27 mouse cellular contexts compared by ENCODE assay signal in the genomic region with DNA sequence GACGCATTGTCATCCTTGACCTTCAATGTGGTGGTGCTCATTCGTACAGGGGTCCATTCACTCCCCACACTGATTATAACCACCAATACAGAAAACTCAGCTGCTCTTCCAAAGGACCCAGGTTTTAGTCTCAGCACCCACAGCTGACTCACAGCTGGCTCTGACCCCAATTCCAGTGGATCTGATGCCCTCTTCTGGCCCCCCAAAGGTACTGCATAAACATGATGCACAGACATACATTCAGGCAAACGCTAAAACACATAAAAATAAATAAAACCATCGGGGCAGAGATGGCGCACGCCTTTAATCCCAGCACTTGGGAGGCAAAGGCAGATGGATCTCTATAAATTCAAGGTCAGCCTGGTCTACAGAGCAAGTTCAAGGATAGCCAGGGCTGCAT. TPM values are rescaled to one million over a fixed set of nuclear protein-coding genes. Genes with fewer than 3 reads are reported as not detected.
A peak's percentile ranks its signal among the peaks of the same experiment; 100 is the strongest.
DNase-seq lines count a peak whose midpoint lies in the region; ATAC-seq and TF ChIP-seq lines count a peak whose summit lies in the region.
"Had no signal": no experiment of that assay in that cellular context is flagged by ENCODE, and none has a peak within 500 bp of the region (broad histone marks: within the 10 kb centered on the region; RNA-seq: fewer than 3 reads in every experiment).

No protein-coding gene starts in this region.

- H3K4me2 ChIP-seq in forebrain, postnatal 0 days (ENCODE audit: low read depth), result no peak overlapping the region
- H3K4me2 ChIP-seq in forebrain, embryonic 11.5 days (ENCODE audit: low read depth, low read length, severe bottlenecking), result no peak overlapping the region
- H3K4me2 ChIP-seq: hindbrain, embryonic 13.5 days; intestine, embryonic 15.5 days; midbrain, embryonic 15.5 days; stomach, embryonic 15.5 days had no signal

- no peaks in the 10 kb centered on the region for H3K4me1 ChIP-seq in forebrain, postnatal 0 days (ENCODE audit: insufficient read depth)
- H3K4me1 ChIP-seq in forebrain, embryonic 11.5 days (replicated peaks; ENCODE audit: control insufficient read depth, insufficient read depth, low read length), result no peaks in the 10 kb centered on the region
- no peaks in the 10 kb centered on the region for H3K4me1 ChIP-seq in liver, adult 2 months (ENCODE audit: control insufficient read depth, insufficient read depth, low read length)
- no peaks in the 10 kb centered on the region for H3K4me1 ChIP-seq in ES-Bruce4 (ENCODE audit: control insufficient read depth, insufficient read depth, low read length)
- H3K4me1 ChIP-seq: heart, embryonic 10.5 days; hindbrain, embryonic 13.5 days; intestine, embryonic 15.5 days; megakaryocyte, embryonic 14.5 days; midbrain, embryonic 15.5 days; stomach, embryonic 15.5 days had no signal

- H3K9me3 ChIP-seq in forebrain, postnatal 0 days (ENCODE audit: low read length), result no peaks in the 10 kb centered on the region
- H3K9me3 ChIP-seq in forebrain, embryonic 11.5 days (ENCODE audit: control insufficient read depth, low read length), result no peaks in the 10 kb centered on the region
- H3K9me3 ChIP-seq in ES-Bruce4 (replicated peaks; ENCODE audit: control insufficient read depth, insufficient read depth, low read length, poor library complexity, severe bottlenecking), result no peaks in the 10 kb centered on the region
- H3K9me3 ChIP-seq: heart, embryonic 10.5 days; hindbrain, embryonic 13.5 days; intestine, embryonic 15.5 days; midbrain, embryonic 15.5 days; stomach, embryonic 15.5 days had no signal

- H3K9ac ChIP-seq in forebrain, postnatal 0 days, result no peak overlapping the region
- H3K9ac ChIP-seq in forebrain, embryonic 11.5 days (ENCODE audit: low read length), result no peak overlapping the region
- H3K9ac ChIP-seq in liver, adult 2 months (ENCODE audit: low read depth, low read length), result no peak overlapping the region
- no peak overlapping the region for H3K9ac ChIP-seq in ES-Bruce4 (ENCODE audit: low read depth, poor library complexity, severe bottlenecking)
- H3K9ac ChIP-seq: hindbrain, embryonic 13.5 days; intestine, embryonic 15.5 days; midbrain, embryonic 15.5 days; stomach, embryonic 15.5 days had no signal

- no peaks in the 10 kb centered on the region for H3K27me3 ChIP-seq in forebrain, postnatal 0 days (ENCODE audit: insufficient read depth, low read length)
- H3K27me3 ChIP-seq in forebrain, embryonic 11.5 days (ENCODE audit: control insufficient read depth, insufficient read depth, low read length), result no peaks in the 10 kb centered on the region
- no peaks in the 10 kb centered on the region for H3K27me3 ChIP-seq in liver, adult 2 months (ENCODE audit: control insufficient read depth, insufficient read depth, low read length)
- no peaks in the 10 kb centered on the region for H3K27me3 ChIP-seq in ES-Bruce4 (ENCODE audit: control insufficient read depth, insufficient read depth, low read length, poor library complexity, severe bottlenecking)
- H3K27me3 ChIP-seq: CH12.LX; hindbrain, embryonic 13.5 days; intestine, embryonic 15.5 days; midbrain, embryonic 15.5 days; stomach, embryonic 15.5 days had no signal

- no peak for TF ChIP-seq POLR2A in liver, adult 2 months (IDR thresholded peaks at IDR 0.05; ENCODE audit: extremely low read depth, insufficient read depth, low read length)
- no peak for TF ChIP-seq POLR2A in ES-Bruce4 (IDR thresholded peaks at IDR 0.05; ENCODE audit: insufficient read depth, low read length)

- no peak overlapping the region for H3K27ac ChIP-seq in forebrain, postnatal 0 days (ENCODE audit: low read depth, low read length)
- H3K27ac ChIP-seq in forebrain, embryonic 11.5 days (ENCODE audit: low read depth, low read length), result no peak overlapping the region
- H3K27ac ChIP-seq in liver, adult 2 months (replicated peaks; ENCODE audit: insufficient read depth, low read depth, low read length), result no peak overlapping the region
- no peak overlapping the region for H3K27ac ChIP-seq in ES-Bruce4 (ENCODE audit: insufficient read depth, low read length)
- H3K27ac ChIP-seq: heart, embryonic 10.5 days; hindbrain, embryonic 13.5 days; intestine, embryonic 15.5 days; midbrain, embryonic 15.5 days; stomach, embryonic 15.5 days had no signal

- no peaks in the 10 kb centered on the region for H3K36me3 ChIP-seq in forebrain, postnatal 0 days (ENCODE audit: insufficient read depth)
- no peaks in the 10 kb centered on the region for H3K36me3 ChIP-seq in forebrain, embryonic 11.5 days (ENCODE audit: control insufficient read depth, insufficient read depth, low read length)
- no peaks in the 10 kb centered on the region for H3K36me3 ChIP-seq in liver, adult 2 months (ENCODE audit: control insufficient read depth, insufficient read depth, low read length)
- H3K36me3 ChIP-seq in ES-Bruce4 (ENCODE audit: control insufficient read depth, insufficient read depth, low read length, poor library complexity, severe bottlenecking), result no peaks in the 10 kb centered on the region
- H3K36me3 ChIP-seq: heart, embryonic 10.5 days; hindbrain, embryonic 13.5 days; intestine, embryonic 15.5 days; midbrain, embryonic 15.5 days; stomach, embryonic 15.5 days had no signal

- ATAC-seq in forebrain, postnatal 0 days, result no peak
- no peak for ATAC-seq in forebrain, embryonic 11.5 days (replicated peaks; ENCODE audit: low FRiP score)
- peak; percentile 69 for ATAC-seq in erythroblast, adult 5-6 weeks (replicated peaks; ENCODE audit: low FRiP score, poor library complexity, severe bottlenecking)
- ATAC-seq: forebrain, embryonic 14.5 days; intestine, embryonic 15.5 days; midbrain, embryonic 15.5 days had no signal

- DNase-seq in forebrain, postnatal 0 days, result no peak
- DNase-seq in forebrain, embryonic 11.5 days (ENCODE audit: low spot score), result no peak
- DNase-seq in liver, adult 2 months (ENCODE audit: extremely low read depth, low read depth, low spot score), result no peak
- no peak for DNase-seq in liver
- DNase-seq in adrenal gland, postnatal 10 days, result no peak
- DNase-seq in spleen, postnatal 14 days (ENCODE audit: low spot score in 2 of 2), result no peak
- DNase-seq: cerebellum, postnatal 25 days; kidney, postnatal 14 days; right cerebral cortex, adult 18-20 months; spleen, adult 18-20 months had no signal

- no peak overlapping the region for H3K4me3 ChIP-seq in forebrain, postnatal 0 days (ENCODE audit: low read depth, low read length)
- no peak overlapping the region for H3K4me3 ChIP-seq in forebrain, embryonic 11.5 days (ENCODE audit: low read depth, low read length)
- H3K4me3 ChIP-seq in liver, adult 2 months (ENCODE audit: insufficient read depth, low read depth, low read length), result no peak overlapping the region
- no peak overlapping the region for H3K4me3 ChIP-seq in ES-Bruce4 (ENCODE audit: low read depth, low read length)
- H3K4me3 ChIP-seq: heart, embryonic 10.5 days; hindbrain, embryonic 13.5 days; intestine, embryonic 15.5 days; megakaryocyte, embryonic 14.5 days; midbrain, embryonic 15.5 days; stomach, embryonic 15.5 days had no signal

- H3K79me2 ChIP-seq in liver, adult 2 months (ENCODE audit: control insufficient read depth, insufficient read depth, low read length), result no peaks in the 10 kb centered on the region

- WGBS in forebrain, postnatal 0 days, result 83% methylated on average over 6 of the region's 6 CpGs
- WGBS in forebrain, embryonic 11.5 days, result 86% methylated on average over 6 of the region's 6 CpGs
- WGBS in liver, adult 2 months, result 88% methylated on average over 6 of the region's 6 CpGs

- TF ChIP-seq EP300 in ES-Bruce4 (IDR thresholded peaks at IDR 0.05; ENCODE audit: insufficient read depth, low read depth, low read length), result no peak

- 0 out of 2 replicates have a peak, but pooled peaks have one; percentile 7 for TF ChIP-seq CTCF in forebrain, postnatal 0 days (IDR thresholded peaks at IDR 0.05; ENCODE audit: low read depth)
- TF ChIP-seq CTCF in liver, adult 2 months (IDR thresholded peaks at IDR 0.05; ENCODE audit: low read depth, low read length), result peak; percentile 3; the same call in 1 of the 2 replicates
- TF ChIP-seq CTCF in ES-Bruce4 (IDR thresholded peaks at IDR 0.05; ENCODE audit: low read depth, low read length), result peak; percentile 50

RNA-seq across cellular contexts. Expression of a gene that starts 34.4 kb away (rescaled TPM):
- total RNA-seq in forebrain, postnatal 0 days (2014; rRNA removed), result 30.6 and 35.0 TPM in 2 replicates
- polyA plus RNA-seq in forebrain, postnatal 0 days (2015; fragmentation: Nextera tagmentation; extraction: Ambion mirVana), result 18.7 and 33.7 TPM in 2 replicates
- 8.1 and 9.0 TPM in 2 replicates for polyA plus RNA-seq in forebrain, embryonic 11.5 days (2014; fragmentation: Nextera tagmentation; extraction: Ambion mirVana)
- 9.1 and 11.0 TPM in 2 replicates for total RNA-seq in liver, adult 2 months (2014; rRNA removed)
- 51.0 and 57.0 TPM in 2 replicates for polyA plus RNA-seq in liver, adult 2 months (2012; rRNA removed)
- polyA plus RNA-seq in ES-Bruce4 (2011; ENCODE audit: insufficient read depth, insufficient read length, low read depth, missing spikeins), result 2.1 and 3.5 TPM in 2 replicates
- 161 and 176 TPM in 2 replicates for total RNA-seq in erythroblast, adult 5-6 weeks (2015; ENCODE audit: low replicate concordance)
- 245 and 274 TPM in 2 replicates for total RNA-seq in erythroblast, adult 5-6 weeks (2017; ENCODE audit: low replicate concordance)
- 1 to 10 TPM; 8.6 to 9.2 TPM for total RNA-seq in adrenal gland, postnatal 10 days (2021)

RNA-seq across cellular contexts. Expression of a gene that starts 34.5 kb away (rescaled TPM):
- total RNA-seq in forebrain, postnatal 0 days (2014; rRNA removed), result not detected in 2 replicates
- polyA plus RNA-seq in forebrain, postnatal 0 days (2015; fragmentation: Nextera tagmentation; extraction: Ambion mirVana), result not detected in 2 replicates
- polyA plus RNA-seq in forebrain, embryonic 11.5 days (2014; fragmentation: Nextera tagmentation; extraction: Ambion mirVana), result not detected in 2 replicates
- total RNA-seq in liver, adult 2 months (2014; rRNA removed), result not detected in 2 replicates
- not detected in 2 replicates for polyA plus RNA-seq in liver, adult 2 months (2012; rRNA removed)
- 0.48 TPM in 1 of 2 replicates, not detected in the other for polyA plus RNA-seq in ES-Bruce4 (2011; ENCODE audit: insufficient read depth, insufficient read length, low read depth, missing spikeins)
- total RNA-seq in erythroblast, adult 5-6 weeks (2015; ENCODE audit: low replicate concordance), result not detected in 2 replicates
- 0.51 TPM in 1 of 2 replicates, not detected in the other for total RNA-seq in erythroblast, adult 5-6 weeks (2017; ENCODE audit: low replicate concordance)
- not detected for total RNA-seq in adrenal gland, postnatal 10 days (2021)
- total RNA-seq: CH12.LX; gastrocnemius, adult 8-10 months; heart, postnatal 10 days; layer of hippocampus, postnatal 10 days; left cerebral cortex, postnatal 10 days had no signal
- polyA plus RNA-seq: forebrain, embryonic 14.5 days; hindbrain, embryonic 13.5 days; intestine, embryonic 15.5 days; limb, embryonic 14.5 days; lung, embryonic 16.5 days; midbrain, embryonic 15.5 days; neural tube, embryonic 11.5 days had no signal
